Mouse (Mus musculus) spleen, adult 2 months (tissue): ENCODE measurements around the gene Pdxk. TPM values are rescaled to one million over a fixed set of nuclear protein-coding genes. Genes with fewer than 3 reads are reported as not detected.

ENCODE experiments used
- DNase-seq, 2 experiments: peaks; one replicate each; pipeline versions ENCODE4 v3.0.0 to v3.0.0-alpha.2; 2012 to 2021; ENCODE audit warnings: low spot score in 2 of 2, low read depth in 1 of 2
- H3K27ac ChIP-seq: fragments of 200-500 bp; 2 replicates; pipeline ENCODE4 v1.5.1; 2012; ENCODE audit warnings: low read length, inconsistent platforms; ENCODE audit not compliant: insufficient read depth
- H3K27me3 ChIP-seq: fragments of 200-500 bp; 2 replicates; pipeline ENCODE4 v1.6.1; 2012; ENCODE audit warnings: mild to moderate bottlenecking, moderate library complexity, low read length, inconsistent platforms; ENCODE audit not compliant: control insufficient read depth, insufficient read depth
- H3K36me3 ChIP-seq: fragments of 200-500 bp; 2 replicates; pipeline ENCODE4 v1.6.1; 2012; ENCODE audit warnings: mild to moderate bottlenecking, low read length, inconsistent platforms; ENCODE audit not compliant: control insufficient read depth, insufficient read depth
- H3K4me1 ChIP-seq: fragments of 200-500 bp; 2 replicates; pipeline ENCODE4 v1.6.1; 2011; ENCODE audit warnings: inconsistent platforms; ENCODE audit not compliant: control insufficient read depth, insufficient read depth, insufficient read length
- H3K4me3 ChIP-seq: fragments of 200-500 bp; 2 replicates; pipeline ENCODE4 v1.5.1; 2011; ENCODE audit warnings: mild to moderate bottlenecking, inconsistent platforms; ENCODE audit not compliant: insufficient read depth, insufficient read length; ENCODE audit errors: extremely low read depth
- CTCF ChIP-seq: fragments of 200-500 bp; IDR thresholded peaks from 2 replicates; pipeline ENCODE4 v1.5.1; 2011; ENCODE audit warnings: mild to moderate bottlenecking, inconsistent platforms; ENCODE audit not compliant: insufficient read depth, insufficient read length, insufficient replicate concordance; ENCODE audit errors: extremely low read depth
- POLR2A ChIP-seq: fragments of 200-500 bp; IDR thresholded peaks from 2 replicates; pipeline ENCODE4 v1.6.1; 2011; ENCODE audit warnings: low read depth, low read length, inconsistent platforms
- WGBS: fragments of 180-500 bp; shearing (Covaris S2); methylation state at CpG from one replicate; pipeline ENCODE4 v1.1.7; 2018; 5-methylcytosine and 5-hydroxymethylcytosine counted together
- polyA plus RNA-seq: library from polyadenylated mRNA; depleted of rRNA; stranded (reverse); fragments of >200 nt; gene quantifications from 2 replicates; pipeline ENCODE4 v1.2.3, GENCODE M21; 2012

The Pdxk gene
- polyA plus RNA-seq, 1 experiment, result 13.6 TPM

GRCm38 (mm10) chr10:78401127-78401526 is 63.6 kb downstream of the Pdxk start:
- Histone ChIP-seq H3K4me3 (no peak overlapping the region), H3K36me3 (peaks cover 48% of the 10 kb centered on the region), H3K4me1 (peaks cover 5% of the 10 kb centered on the region; the same call in 1 of the 2 replicates), H3K27ac (no peak overlapping the region), H3K27me3 (no peaks in the 10 kb centered on the region)
- no peak for DNase-seq
- TF ChIP-seq POLR2A (no peak), CTCF (no peak)
- 95% methylated on average over 2 of the region's 2 CpGs for WGBS

DNA sequence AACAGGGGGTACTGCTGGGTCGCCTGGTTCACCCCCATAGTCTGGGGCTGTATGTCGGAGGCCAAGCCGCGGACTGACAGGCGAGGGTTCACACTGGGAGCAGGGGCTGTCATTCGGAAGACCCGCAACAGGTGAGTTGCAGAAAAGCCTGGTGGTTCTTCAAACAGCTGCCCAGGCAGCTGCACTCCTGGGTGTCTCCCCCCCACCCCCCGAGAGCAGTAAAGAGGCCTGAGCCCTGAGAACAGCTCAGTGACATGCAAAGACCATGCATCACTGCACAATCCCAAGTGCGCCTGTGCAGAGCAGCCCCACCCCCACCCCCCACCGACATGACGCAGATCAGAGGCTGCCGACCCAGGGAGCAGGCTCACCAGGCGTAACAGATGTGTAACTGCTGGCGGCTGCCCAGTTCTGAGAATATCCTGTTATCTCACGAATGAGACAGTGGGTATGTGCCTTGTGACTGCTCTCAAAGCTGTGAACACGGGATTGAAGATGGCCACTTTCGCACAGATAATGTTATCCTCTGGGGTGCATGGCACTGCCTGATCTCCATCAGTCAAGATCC is 65.6 kb downstream of the Pdxk start:
- no peak for TF ChIP-seq POLR2A
- TF ChIP-seq CTCF, result no peak
- peak; percentile 17 to 59 for DNase-seq

GRCm38 (mm10) chr10:78396625-78396885 is 68.2 kb downstream of the Pdxk start:
- Histone ChIP-seq H3K4me3 (no peak overlapping the region), H3K36me3 (peaks cover 11% of the 10 kb centered on the region), H3K27ac (no peak overlapping the region), H3K4me1 (peaks cover 5% of the 10 kb centered on the region; the same call in 1 of the 2 replicates), H3K27me3 (no peaks in the 10 kb centered on the region)
- DNase-seq, result no peak
- WGBS, result 57% methylated on average over 4 of the region's 4 CpGs
- TF ChIP-seq CTCF (no peak), POLR2A (no peak)

More for the DNA sequence above, 65.6 kb downstream of the Pdxk start:
- peaks cover 5% of the 10 kb centered on the region; the same call in 1 of the 2 replicates for H3K4me1 ChIP-seq
- WGBS, result 41% methylated on average over 17 of the region's 17 CpGs
- H3K36me3 ChIP-seq, result peaks cover 34% of the 10 kb centered on the region
- H3K27ac ChIP-seq, result peak overlapping the region; percentile 23
- H3K4me3 ChIP-seq, result no peak overlapping the region
- no peaks in the 10 kb centered on the region for H3K27me3 ChIP-seq

DNA sequence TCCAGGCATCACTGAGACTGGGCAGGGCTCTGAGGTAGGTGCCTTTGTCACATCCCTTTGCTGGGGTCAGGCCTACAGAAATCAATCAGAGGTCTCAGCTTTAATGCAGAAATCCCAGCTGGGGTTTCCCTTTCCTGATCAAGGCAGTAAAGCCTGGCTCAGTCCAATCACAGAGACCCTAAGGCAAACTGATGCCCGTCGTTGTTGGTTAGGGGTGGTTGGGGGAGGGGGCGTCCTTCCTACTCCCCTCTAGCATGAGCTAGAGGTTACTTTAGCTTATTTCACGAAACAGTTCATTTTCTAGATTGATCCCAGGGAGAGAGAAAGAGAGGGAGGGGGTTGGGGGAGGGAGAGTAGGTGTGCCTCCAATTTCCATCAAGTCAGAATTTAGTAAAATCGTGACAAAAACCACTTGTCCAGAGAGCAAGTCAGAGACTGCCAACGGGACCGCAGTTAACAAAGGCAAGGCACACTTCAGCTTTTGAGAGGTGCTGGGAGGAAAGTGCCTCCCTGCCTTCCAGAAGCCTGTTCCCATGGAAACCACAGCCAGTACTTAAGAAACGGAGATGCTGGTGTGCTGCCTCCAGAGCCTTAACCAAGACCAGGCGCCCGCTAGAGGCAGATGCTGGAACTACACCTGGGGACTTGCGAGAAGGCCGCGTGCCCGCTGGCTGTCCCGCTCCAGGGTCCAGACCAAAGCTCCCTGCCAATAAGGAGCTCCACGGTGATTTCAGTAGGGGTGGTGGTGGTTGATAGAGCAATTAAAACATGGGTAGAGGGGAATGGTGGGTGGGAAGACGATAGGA is 68.8 kb downstream of the Pdxk start:
- peak; percentile 74 to 89 for DNase-seq
- 19% methylated on average over 17 of the region's 17 CpGs for WGBS

GRCm38 (mm10) chr10:78395377-78395776 is 69.4 kb downstream of the Pdxk start:
- Histone ChIP-seq H3K27ac (no peak overlapping the region), H3K27me3 (no peaks in the 10 kb centered on the region), H3K4me1 (peaks cover 5% of the 10 kb centered on the region; the same call in 1 of the 2 replicates), H3K36me3 (peaks cover 2% of the 10 kb centered on the region; the same call in 1 of the 2 replicates), H3K4me3 (no peak overlapping the region)
- no peak for TF ChIP-seq POLR2A
- TF ChIP-seq CTCF, result no peak
- WGBS, result 93% methylated on average over 3 of the region's 3 CpGs
- no peak for DNase-seq

More for the DNA sequence above, 68.8 kb downstream of the Pdxk start:
- Histone ChIP-seq H3K36me3 (peaks cover 7% of the 10 kb centered on the region), H3K4me1 (peaks cover 5% of the 10 kb centered on the region; the same call in 1 of the 2 replicates), H3K27ac (no peak overlapping the region), H3K4me3 (no peak overlapping the region), H3K27me3 (no peaks in the 10 kb centered on the region)
- TF ChIP-seq CTCF (peak; percentile 86), POLR2A (no peak)

- DNase-seq, result peak; percentile 33 to 74
- H3K36me3 ChIP-seq, result no peaks in the 10 kb centered on the region
- H3K4me1 ChIP-seq, result no peaks in the 10 kb centered on the region
- WGBS, result 1% methylated on average over 18 of the region's 18 CpGs
- TF ChIP-seq CTCF, result peak; percentile 95
- no peak for TF ChIP-seq POLR2A
- H3K4me3 ChIP-seq, result no peak overlapping the region
- no peaks in the 10 kb centered on the region for H3K27me3 ChIP-seq
- no peak overlapping the region for H3K27ac ChIP-seq
These were observed 72.7 kb downstream of the Pdxk start for GRCm38 (mm10) chr10:78392072-78392471.
